Mouse (Mus musculus) heart, adult 18-20 months (tissue): ENCODE data around the gene Lig1. TPM values are rescaled to one million over a fixed set of nuclear protein-coding genes. Genes with fewer than 3 reads are reported as not detected.

ENCODE experiments used
- DNase-seq, 2 experiments: peaks; one replicate each; pipeline ENCODE4 v3.0.0; 2021 to 2022; ENCODE audit warnings: mixed read lengths in 1 of 2
- total RNA-seq, 2 experiments: library from RNA; stranded (reverse); gene quantifications; 2 replicates each; pipeline ENCODE4 v1.2.3; 2021

Lig1 gene
- total RNA-seq, 2 experiments from 2014 or later, result 2.6 to 4.8 TPM

DNA sequence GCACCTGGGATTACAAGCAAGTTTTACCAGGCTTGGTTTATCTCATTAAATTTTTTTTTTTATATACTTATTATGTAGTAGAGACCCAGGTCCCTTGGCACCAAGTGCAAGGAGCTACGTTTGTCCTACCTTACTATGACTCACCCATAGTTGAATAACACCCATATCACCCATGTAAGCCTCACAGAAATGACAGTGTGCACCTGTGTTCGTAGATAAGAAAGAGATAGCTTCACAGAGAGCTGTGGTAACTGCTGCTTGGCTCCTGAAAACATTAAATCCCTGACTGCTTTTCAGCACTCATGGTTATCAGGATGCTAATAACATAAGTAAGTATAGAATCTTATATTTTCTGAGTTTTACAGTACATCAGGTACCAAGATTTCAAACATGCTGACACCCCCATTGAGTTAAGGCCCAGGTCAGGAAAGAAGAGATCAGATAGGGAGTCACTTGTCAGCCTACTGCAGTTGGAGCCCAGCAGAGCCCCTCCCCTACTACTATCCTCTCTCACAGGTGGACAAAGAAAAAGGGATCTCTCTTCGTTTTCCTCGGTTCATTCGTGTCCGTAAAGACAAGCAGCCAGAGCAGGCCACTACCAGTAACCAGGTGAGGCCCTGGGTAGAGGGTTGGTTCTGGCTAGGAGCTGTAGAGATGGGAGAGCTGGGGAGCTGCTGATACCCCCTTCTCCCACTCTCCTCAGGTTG lies 33.6 kb downstream of the Lig1 start:
- DNase-seq, result no peak

- no peak for DNase-seq
These were observed 34.3 kb downstream of the Lig1 start for GRCm38 (mm10) chr7:13311401-13311800.

GRCm38 (mm10) chr7:13314095-13314597 lies 37.1 kb downstream of the Lig1 start:
- peak; percentile 17 to 23 for DNase-seq

- DNase-seq, result no peak
These were observed 44.3 kb downstream of the Lig1 start for GRCm38 (mm10) chr7:13321424-13321823.

GRCm38 (mm10) chr7:13324316-13324715 lies 47.2 kb downstream of the Lig1 start, which contains the start of gene Pla2g4c:
Gene Pla2g4c, plus strand, starts transcription at chr7:13324655.
- DNase-seq, result no peak

DNA sequence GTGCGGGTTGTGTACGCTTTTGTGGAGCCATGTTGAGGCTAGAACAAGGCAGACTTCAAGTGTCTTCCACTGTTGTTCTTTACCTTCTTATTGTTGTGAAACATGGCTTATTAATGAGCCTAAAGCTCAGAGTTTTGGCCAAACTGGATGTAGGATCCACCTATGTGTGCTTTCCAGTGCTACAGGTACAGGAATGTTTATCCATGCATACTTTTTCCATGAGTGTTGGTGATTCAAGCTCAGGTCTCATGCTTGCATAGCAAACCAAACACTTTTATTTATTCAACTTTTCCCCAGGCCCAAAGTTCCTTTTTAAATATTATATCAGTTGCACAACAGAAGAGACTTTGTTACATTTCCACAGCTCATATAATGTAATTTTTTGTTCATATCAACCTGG lies 53.5 kb downstream of the Lig1 start:
- no peak for DNase-seq

GRCm38 (mm10) chr7:13355943-13356342 lies 78.9 kb downstream of the Lig1 start:
- no peak for DNase-seq

Other genes starting within 250 kb of the Lig1 start
- gene Chmp2a, start 242.5 kb upstream of the Lig1 start, total RNA-seq, result 100 to 1,000 TPM; 132 to 164 TPM
- 100 to 1,000 TPM; 177 to 187 TPM for gene Ube2m, start 239.0 kb upstream of the Lig1 start, total RNA-seq
- gene Mzf1, start 222.5 kb upstream of the Lig1 start, total RNA-seq, result under 1 TPM; 0.07 to 0.21 TPM
- not detected for gene Vmn1r85, start 182.1 kb upstream of the Lig1 start, total RNA-seq
- not detected for gene Vmn1r86, start 157.4 kb upstream of the Lig1 start, total RNA-seq
- gene Vmn1r87, start 137.1 kb upstream of the Lig1 start, total RNA-seq, result not detected
- gene Vmn1r88, start 117.7 kb upstream of the Lig1 start, total RNA-seq, result under 1 TPM in 1 of 2 experiments, not detected in 1; 0.05 TPM
- not detected for gene Vmn1r89, start 64.3 kb upstream of the Lig1 start, total RNA-seq
- 10 to 100 TPM in 1 of 2 experiments, 1 to 10 TPM in 1; 9.6 to 11.0 TPM for gene Zswim9, start 1.4 kb downstream of the Lig1 start, total RNA-seq
- gene Pla2g4c, start 47.4 kb downstream of the Lig1 start, total RNA-seq, result under 1 TPM in 1 of 2 experiments, not detected in 1; 0.12 TPM
- not detected for gene Cabp5, start 120.8 kb downstream of the Lig1 start, total RNA-seq
- gene Bsph1, start 173.6 kb downstream of the Lig1 start, total RNA-seq, result not detected